Mouse (Mus musculus): ENCODE measurements around the gene Dnal4.

Gene Dnal4

GRCm38 (mm10) chr15:79733640-79734039, 44.0 kb downstream of the Dnal4 start:
- no peak for ATAC-seq (ENCODE audit: low TSS enrichment)

GRCm38 (mm10) chr15:79733192-79733591, 44.5 kb downstream of the Dnal4 start:
- no peak for ATAC-seq (ENCODE audit: low TSS enrichment)

GRCm38 (mm10) chr15:79731554-79731953, 46.1 kb downstream of the Dnal4 start:
- ATAC-seq (ENCODE audit: low TSS enrichment): no peak

GRCm38 (mm10) chr15:79728731-79729388, 48.8 kb downstream of the Dnal4 start:
- no peak for ATAC-seq (ENCODE audit: low TSS enrichment)

GRCm38 (mm10) chr15:79728311-79728710, 49.3 kb downstream of the Dnal4 start:
- no peak for ATAC-seq (ENCODE audit: low TSS enrichment)

- ATAC-seq (ENCODE audit: low TSS enrichment): no peak; the same call in 1 of the 2 replicates
Measured at GRCm38 (mm10) chr15:79727840-79728239, 49.8 kb downstream of the Dnal4 start.

GRCm38 (mm10) chr15:79725190-79725789, 52.4 kb downstream of the Dnal4 start:
- peak; percentile 71 for ATAC-seq (ENCODE audit: low TSS enrichment)

- 0 out of 2 replicates have a peak, but pooled peaks have one; percentile 32 for ATAC-seq (ENCODE audit: low TSS enrichment)
Measured at GRCm38 (mm10) chr15:79723439-79723838, 54.2 kb downstream of the Dnal4 start.

- ATAC-seq (ENCODE audit: low TSS enrichment): no peak
Measured at GRCm38 (mm10) chr15:79720796-79721195, 56.9 kb downstream of the Dnal4 start.

GRCm38 (mm10) chr15:79720267-79720666, 57.4 kb downstream of the Dnal4 start:
- ATAC-seq (ENCODE audit: low TSS enrichment): no peak

- no peak for ATAC-seq (ENCODE audit: low TSS enrichment)
Measured at GRCm38 (mm10) chr15:79716710-79717109, 60.9 kb downstream of the Dnal4 start.

GRCm38 (mm10) chr15:79715646-79716045, 62.0 kb downstream of the Dnal4 start:
- ATAC-seq (ENCODE audit: low TSS enrichment): no peak

All from frontal cortex, adult (tissue).